Mouse (Mus musculus) heart, embryonic 14.5 days (tissue): ENCODE measurements around the gene Ankrd28. TPM values are rescaled to one million over a fixed set of nuclear protein-coding genes. Genes with fewer than 3 reads are reported as not detected.

Experiments used
- ATAC-seq: fragments of 200-750 bp; cut with Nextera tagmentation; 2 replicates; pipeline ENCODE4 v1.8.0; 2017; ENCODE audit warnings: low read depth, moderate TSS enrichment; ENCODE audit not compliant: insufficient number of reproducible peaks, insufficient read depth, low FRiP score
- H3K27ac ChIP-seq, 2 experiments: fragments of 200-500 bp in 1 of 2; fragments of 300-500 bp in 1 of 2; sonication (generic) in 1 of 2; replicated peaks in 1 of 2; 2 replicates each; pipeline ENCODE4 v1.5.1; 2012 to 2014; ENCODE audit warnings: low read depth in 2 of 2, low read length in 2 of 2, control low read depth in 1 of 2, mild to moderate bottlenecking in 1 of 2, mixed read lengths in 1 of 2; ENCODE audit not compliant: control insufficient read depth in 1 of 2, insufficient read depth in 1 of 2
- H3K27me3 ChIP-seq: fragments of 300-500 bp; sonication (generic); 2 replicates; pipeline ENCODE4 v1.6.1; 2014; ENCODE audit warnings: mild to moderate bottlenecking, low read length, control low read depth; ENCODE audit not compliant: control insufficient read depth, insufficient read depth
- H3K36me3 ChIP-seq: fragments of 300-500 bp; sonication (generic); 2 replicates; pipeline ENCODE4 v1.6.1; 2014; ENCODE audit warnings: mild to moderate bottlenecking, control low read depth, low read length, mixed read lengths; ENCODE audit not compliant: control insufficient read depth, insufficient read depth
- H3K4me1 ChIP-seq, 2 experiments: fragments of 200-500 bp in 1 of 2; fragments of 300-500 bp in 1 of 2; sonication (generic) in 1 of 2; 2 replicates each; pipeline ENCODE4 v1.6.1; 2012 to 2014; ENCODE audit warnings: low read length in 2 of 2, control low read depth in 1 of 2, mixed read lengths in 1 of 2; ENCODE audit not compliant: control insufficient read depth in 2 of 2, insufficient read depth in 2 of 2
- H3K4me2 ChIP-seq: fragments of 300-500 bp; sonication (generic); 2 replicates; pipeline ENCODE4 v1.6.1; 2014; ENCODE audit warnings: mild to moderate bottlenecking, low read length
- H3K4me3 ChIP-seq, 2 experiments: fragments of 200-500 bp in 1 of 2; fragments of 300-500 bp in 1 of 2; sonication (generic) in 1 of 2; 2 replicates each; pipeline ENCODE4 v1.5.1; 2012 to 2014; ENCODE audit warnings: low read length in 2 of 2, mild to moderate bottlenecking in 2 of 2, control low read depth in 1 of 2, low read depth in 1 of 2, moderate library complexity in 1 of 2; ENCODE audit not compliant: control insufficient read depth in 1 of 2, insufficient read depth in 1 of 2
- H3K9ac ChIP-seq: fragments of 300-500 bp; sonication (generic); 2 replicates; pipeline ENCODE4 v1.6.1; 2014; ENCODE audit warnings: mild to moderate bottlenecking, low read length
- H3K9me3 ChIP-seq: fragments of 300-500 bp; sonication (generic); 2 replicates; pipeline ENCODE4 v1.6.1; 2016; ENCODE audit warnings: low read length, control low read depth; ENCODE audit not compliant: control insufficient read depth
- WGBS: fragments of 180-500 bp; shearing (Covaris S2); extraction: QIAGEN DNeasy Blood & Tissue Kit; methylation state at CpG from one replicate; pipeline ENCODE4 v1.1.7; 2014; 5-methylcytosine and 5-hydroxymethylcytosine counted together
- polyA plus RNA-seq: library from polyadenylated mRNA; unstranded; fragments of >200 nt; fragmentation: Nextera tagmentation; extraction: Ambion mirVana; gene quantifications from 2 replicates; pipeline ENCODE4 v1.2.1, GENCODE M21; 2014

Ankrd28 gene
- polyA plus RNA-seq, 1 experiment from 2014 or later: 8.0 TPM

DNA sequence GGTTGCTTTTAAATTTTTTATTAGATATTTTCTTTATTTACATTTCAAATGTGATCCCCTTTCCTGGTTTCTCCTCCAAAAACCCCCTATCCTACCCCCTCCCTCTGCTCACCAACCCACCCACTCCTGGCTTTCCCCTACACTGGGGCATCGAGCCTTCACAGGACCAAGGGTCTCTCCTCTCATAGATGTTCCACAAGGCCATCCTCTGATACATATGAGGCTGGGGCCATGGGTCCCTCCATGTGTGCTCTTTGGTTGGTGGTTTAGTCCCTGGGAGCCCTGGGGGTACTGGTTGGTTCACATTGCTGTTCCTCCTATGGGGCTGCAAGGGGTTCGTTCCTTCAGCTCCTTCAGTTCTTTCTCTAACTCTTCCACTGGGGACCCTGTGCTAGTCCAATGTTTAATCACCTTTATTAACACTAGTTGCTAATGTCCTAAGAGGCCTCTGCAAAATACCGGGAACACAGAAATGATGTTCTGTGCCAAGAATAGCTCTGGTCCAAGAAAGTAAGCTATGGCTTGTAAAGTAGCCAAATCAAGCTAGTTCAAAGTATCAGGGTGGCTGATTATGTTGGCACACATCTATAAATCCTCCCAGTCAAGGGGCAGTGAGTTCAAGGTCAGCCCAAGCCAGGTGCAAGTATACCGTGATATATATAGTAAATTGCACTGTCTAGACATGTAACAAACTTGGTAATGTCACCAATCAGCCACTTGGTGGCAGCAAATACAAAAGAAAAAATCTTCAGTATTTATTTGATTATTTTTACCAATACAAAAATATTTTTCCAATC, 36.3 kb downstream of the Ankrd28 start:
- no peak overlapping the region for H3K9ac ChIP-seq
- no peak overlapping the region for H3K4me3 ChIP-seq
- H3K36me3 ChIP-seq: no peaks in the 10 kb centered on the region
- peaks cover 0 to 5% of the 10 kb centered on the region in 2 experiments; a peak in 2 of 4 replicates for H3K4me1 ChIP-seq
- peak; percentile 66; the same call in 1 of the 2 replicates for ATAC-seq
- H3K27me3 ChIP-seq: no peaks in the 10 kb centered on the region
- 50% methylated on average over 4 of the region's 4 CpGs for WGBS
- H3K27ac ChIP-seq: 0 out of 4 replicates have a peak overlapping the region, but pooled peaks of 1 of the 2 experiments have one; percentile 24
- H3K4me2 ChIP-seq: no peak overlapping the region
- no peaks in the 10 kb centered on the region for H3K9me3 ChIP-seq

DNA sequence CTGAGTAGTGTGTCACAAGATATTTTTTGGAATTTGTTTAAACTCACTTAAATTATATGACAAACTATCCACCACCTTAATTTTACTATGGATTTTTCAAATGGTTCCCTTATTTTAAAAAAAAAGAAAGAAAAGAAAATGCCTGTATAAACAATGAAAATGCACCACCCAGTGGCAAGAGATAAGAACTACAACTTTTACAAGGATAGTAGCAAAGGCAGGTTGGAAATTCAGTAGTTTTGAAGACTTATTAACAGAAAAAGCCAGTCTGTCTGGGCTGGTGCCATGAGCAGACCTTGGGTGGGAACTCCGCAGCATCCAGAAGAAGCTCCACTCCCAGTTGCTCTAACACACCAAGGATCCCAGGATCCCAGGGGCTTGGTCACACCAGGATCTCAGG, 39.7 kb downstream of the Ankrd28 start:
- Histone ChIP-seq H3K36me3 (no peaks in the 10 kb centered on the region), H3K9ac (no peak overlapping the region), H3K4me2 (no peak overlapping the region), H3K9me3 (no peaks in the 10 kb centered on the region), H3K4me1 (peaks cover 0 to 7% of the 10 kb centered on the region in 2 experiments; a peak in 2 of 4 replicates), H3K4me3 (no peak overlapping the region), H3K27ac (no peak overlapping the region), H3K27me3 (no peaks in the 10 kb centered on the region)
- WGBS: 27% methylated on average over 1 of the region's 1 CpGs
- ATAC-seq: no peak

DNA sequence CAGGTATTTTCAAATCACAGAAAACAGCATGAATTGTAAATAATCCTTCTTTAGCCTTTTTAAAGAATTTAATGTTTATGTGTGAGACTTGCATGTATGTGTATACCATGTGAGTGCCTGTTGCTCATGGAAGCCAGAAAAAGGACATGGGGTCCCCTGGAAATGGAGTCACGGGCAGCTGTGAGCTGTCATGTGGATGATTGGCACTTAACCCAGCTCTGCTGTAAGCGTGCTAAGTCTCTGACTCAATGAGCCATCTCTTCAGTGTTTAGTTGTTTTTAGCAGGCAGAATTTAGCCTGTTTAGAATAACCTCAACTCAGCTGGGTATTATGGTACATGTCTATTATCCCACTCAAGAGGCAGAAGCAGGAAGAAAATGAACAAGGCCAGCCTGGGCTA, 43.5 kb downstream of the Ankrd28 start:
- no peak overlapping the region for H3K9ac ChIP-seq
- 30% methylated on average over 2 of the region's 2 CpGs for WGBS
- no peak overlapping the region for H3K4me3 ChIP-seq
- no peaks in the 10 kb centered on the region for H3K36me3 ChIP-seq
- H3K4me2 ChIP-seq: no peak overlapping the region
- no peak for ATAC-seq
- H3K27me3 ChIP-seq: no peaks in the 10 kb centered on the region
- peaks cover 0 to 13% of the 10 kb centered on the region in 2 experiments for H3K4me1 ChIP-seq
- no peak overlapping the region for H3K27ac ChIP-seq
- no peaks in the 10 kb centered on the region for H3K9me3 ChIP-seq

DNA sequence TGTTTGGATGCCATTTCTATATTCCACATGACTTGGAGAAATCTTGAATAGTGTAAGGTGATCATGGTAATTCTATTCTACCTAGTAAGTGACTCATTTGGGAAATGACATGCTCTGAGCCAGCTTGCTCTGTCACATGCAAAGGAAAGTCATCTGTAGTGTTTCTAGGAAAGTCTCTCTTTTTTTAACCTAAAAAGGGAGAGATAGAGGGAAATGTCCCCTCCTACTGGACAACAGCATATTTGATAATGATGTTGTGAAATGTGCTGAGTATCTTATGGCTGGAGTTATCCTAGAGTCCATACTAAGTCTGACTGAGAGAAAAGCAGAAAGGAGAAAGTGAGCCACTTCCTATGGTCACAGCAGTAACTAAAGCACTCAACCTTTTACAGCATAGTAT, 44.8 kb downstream of the Ankrd28 start:
- Histone ChIP-seq H3K9ac (no peak overlapping the region), H3K4me2 (no peak overlapping the region), H3K9me3 (no peaks in the 10 kb centered on the region), H3K4me1 (peaks cover 2 to 25% of the 10 kb centered on the region in 2 experiments), H3K36me3 (no peaks in the 10 kb centered on the region), H3K27ac (peak overlapping the region in 1 of 2 experiments; percentile 55; a peak in 2 of 4 replicates), H3K27me3 (no peaks in the 10 kb centered on the region), H3K4me3 (no peak overlapping the region)
- no peak for ATAC-seq

DNA sequence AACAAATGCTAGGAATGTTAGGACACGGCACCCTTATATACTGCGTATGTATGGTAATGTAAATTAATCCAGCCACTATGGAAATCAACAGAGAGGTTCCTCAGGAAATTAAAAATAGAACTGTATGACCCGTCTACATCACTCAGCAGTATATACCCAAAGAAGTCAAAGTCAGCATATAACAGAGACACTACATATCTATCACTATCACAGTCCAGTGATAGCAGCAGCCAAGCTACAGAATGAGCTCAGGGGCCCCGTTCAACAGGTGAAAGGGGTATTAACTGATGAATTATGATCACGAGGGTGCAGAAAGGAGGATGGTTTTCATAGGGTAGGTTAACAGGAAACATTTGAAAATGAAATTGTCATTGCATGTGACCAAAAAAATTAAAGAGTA, 45.5 kb downstream of the Ankrd28 start:
- ATAC-seq: no peak
- H3K9ac ChIP-seq: no peak overlapping the region
- H3K4me1 ChIP-seq: peaks cover 2 to 25% of the 10 kb centered on the region in 2 experiments
- 54% methylated on average over 5 of the region's 5 CpGs for WGBS
- H3K9me3 ChIP-seq: no peaks in the 10 kb centered on the region
- no peak overlapping the region for H3K27ac ChIP-seq
- no peak overlapping the region for H3K4me2 ChIP-seq
- no peak overlapping the region for H3K4me3 ChIP-seq
- no peaks in the 10 kb centered on the region for H3K36me3 ChIP-seq
- no peaks in the 10 kb centered on the region for H3K27me3 ChIP-seq

DNA sequence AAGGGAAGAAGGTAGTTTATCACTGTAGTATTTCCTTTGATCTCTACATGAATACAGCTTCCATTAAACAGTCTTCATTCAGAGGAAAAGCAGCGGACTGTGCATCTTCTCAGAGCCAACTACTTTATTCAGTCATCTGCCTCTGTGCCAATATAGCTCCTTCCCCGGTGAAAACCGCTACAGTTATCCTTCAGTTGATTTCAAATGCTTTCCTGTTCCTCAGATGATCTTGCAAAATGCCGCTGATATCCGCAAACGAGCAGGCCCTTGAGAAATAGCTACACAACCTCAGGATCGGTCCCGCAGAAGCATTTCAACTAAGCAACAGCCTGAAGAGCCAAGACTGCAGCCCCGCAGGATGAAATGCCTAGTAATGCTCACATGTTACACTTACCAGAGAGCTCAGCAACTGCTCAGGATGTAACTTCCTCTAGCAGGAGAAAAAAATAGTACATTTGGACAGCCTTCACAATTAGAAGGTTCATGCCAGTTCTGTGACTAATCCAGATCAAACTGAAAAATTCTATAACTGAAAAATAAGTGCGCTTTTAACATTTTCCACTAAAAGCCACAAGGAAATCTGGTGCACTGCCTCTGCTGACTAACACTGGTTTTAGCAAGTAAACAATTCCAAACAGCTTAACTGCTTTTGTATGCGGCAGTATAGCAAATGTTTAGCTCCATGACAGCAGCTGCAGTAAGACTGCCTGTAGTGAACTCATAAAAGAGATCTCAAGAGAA, 49.0 kb downstream of the Ankrd28 start:
- ATAC-seq: 0 out of 2 replicates have a peak, but pooled peaks have one; percentile 43
- WGBS: 36% methylated on average over 11 of the region's 11 CpGs

DNA sequence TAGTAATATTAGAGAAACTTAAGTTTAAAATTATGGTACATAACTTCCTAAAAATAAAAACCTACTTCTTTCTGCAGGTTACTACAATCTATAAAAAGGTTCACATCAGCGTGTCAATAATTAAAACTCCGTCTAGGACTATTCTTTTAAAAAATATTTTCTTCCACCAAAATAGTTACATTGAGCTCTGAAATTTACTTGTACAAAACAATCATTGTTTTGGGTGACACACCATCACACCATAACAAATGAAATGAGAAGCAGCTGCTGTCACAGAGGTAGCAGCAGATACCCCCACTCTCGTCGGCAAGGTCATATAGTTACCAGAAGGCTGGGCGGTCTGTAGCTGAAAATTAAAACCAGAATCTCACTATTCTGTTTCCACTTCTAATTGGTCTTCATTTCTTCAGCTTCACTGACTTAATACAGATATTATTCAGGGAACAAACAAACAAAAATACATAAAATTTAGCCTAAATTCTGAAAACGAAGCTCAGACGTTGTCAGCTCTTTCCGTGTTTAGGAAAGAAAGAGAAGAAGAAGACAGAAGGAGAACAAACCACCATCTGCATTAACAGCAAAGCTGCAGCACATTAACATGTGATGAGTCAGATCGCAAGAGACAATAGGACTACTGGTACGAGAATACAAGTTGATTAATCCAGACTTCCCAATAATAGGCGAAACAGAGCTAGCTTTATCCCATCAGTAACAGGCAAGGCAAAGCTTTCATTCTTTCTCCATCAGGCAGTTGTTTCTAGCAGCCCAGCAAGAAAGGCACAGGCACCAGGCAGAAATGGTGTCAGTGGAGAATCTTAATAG, 49.8 kb downstream of the Ankrd28 start:
- WGBS: 76% methylated on average over 11 of the region's 11 CpGs
- H3K4me3 ChIP-seq: peak overlapping the region in 1 of 2 experiments; percentile 23; a peak in 3 of 4 replicates

More for the DNA sequence above, 49.0 kb downstream of the Ankrd28 start:
- H3K27ac ChIP-seq: peak overlapping the region; percentile 79 to 80
- H3K4me3 ChIP-seq: peak overlapping the region; percentile 6 to 23; a peak in 3 of 4 replicates
- peak overlapping the region; percentile 64 for H3K9ac ChIP-seq
- peaks cover 2 to 20% of the 10 kb centered on the region in 2 experiments; a peak in 3 of 4 replicates for H3K4me1 ChIP-seq
- no peaks in the 10 kb centered on the region for H3K36me3 ChIP-seq
- H3K27me3 ChIP-seq: no peaks in the 10 kb centered on the region
- peak overlapping the region; percentile 59 for H3K4me2 ChIP-seq
- H3K9me3 ChIP-seq: no peaks in the 10 kb centered on the region

More for the DNA sequence above, 49.8 kb downstream of the Ankrd28 start:
- Histone ChIP-seq H3K9ac (peak overlapping the region; percentile 64), H3K27ac (peak overlapping the region; percentile 79 to 80), H3K9me3 (no peaks in the 10 kb centered on the region), H3K4me1 (peaks cover 2 to 20% of the 10 kb centered on the region in 2 experiments; a peak in 3 of 4 replicates), H3K36me3 (no peaks in the 10 kb centered on the region), H3K4me2 (peak overlapping the region; percentile 59), H3K27me3 (no peaks in the 10 kb centered on the region)
- no peak for ATAC-seq
